Mouse (Mus musculus): Measurements from ENCODE around the gene Stard3nl.

DNA sequence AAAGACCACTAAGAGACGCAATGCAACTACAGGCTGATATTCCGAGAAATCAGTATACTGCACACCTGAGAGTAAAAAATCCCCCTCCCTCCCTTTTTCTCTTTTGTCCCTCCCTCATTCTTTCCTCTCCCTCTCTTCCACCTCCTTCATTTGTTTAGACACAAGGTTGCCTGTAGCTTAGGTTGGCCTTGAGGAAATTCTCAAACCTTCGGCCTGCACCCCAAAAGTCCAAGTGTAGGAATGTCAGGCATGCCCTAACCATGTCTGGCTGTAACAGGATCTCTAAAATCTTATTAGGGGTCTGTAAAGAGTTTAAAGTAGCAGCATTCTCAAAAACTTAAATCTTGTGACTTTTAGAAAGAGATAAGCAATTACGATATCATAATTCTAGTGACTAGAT, 10.4 kb downstream of the Stard3nl start:
- no peak for TF ChIP-seq CTCF (IDR thresholded peaks at IDR 0.05; ENCODE audit: low read depth, low read length)
- TF ChIP-seq POLR2A (IDR thresholded peaks at IDR 0.05; ENCODE audit: borderline replicate concordance, low read depth, low read length) = no peak

Measured in bone marrow macrophage, adult 2 months (primary cell).